Mouse (Mus musculus) layer of hippocampus, postnatal 36 days (tissue): ENCODE measurements at regions not wholly inside any gene's neighbourhood (a gene's known extent, or its start where the extent isn't known, plus 50 kb on each side); places are given as distances from the start of the nearest gene placed in this dataset.
"Not testable (repeated sequence)": the region's sequence is repeated elsewhere in the genome, so short reads cannot be mapped to it uniquely, and the experiment has no call there.

Experiments used
- DNase-seq, 2 experiments: peaks; one replicate each; pipeline ENCODE4 v3.0.0; 2022

- no peak for DNase-seq
Measured at GRCm38 (mm10) chr13:85035903-85036302, 153.3 kb upstream of the Ccnh start.

- DNase-seq, result no peak
Measured at GRCm38 (mm10) chr13:85036830-85037229, 152.4 kb upstream of the Ccnh start.

- no peak for DNase-seq
Measured at GRCm38 (mm10) chr13:85066585-85067550, 122.3 kb upstream of the Ccnh start.

GRCm38 (mm10) chr13:85067551-85068283 lies 121.5 kb upstream of the Ccnh start:
- no peak for DNase-seq

- no peak for DNase-seq
Measured at GRCm38 (mm10) chr13:85068403-85068802, 120.8 kb upstream of the Ccnh start.

- peak; percentile 26 to 33 for DNase-seq
Measured at GRCm38 (mm10) chr13:85083335-85083734, 105.9 kb upstream of the Ccnh start.

- DNase-seq, result no peak
Measured at GRCm38 (mm10) chr13:85083742-85084141, 105.5 kb upstream of the Ccnh start.

GRCm38 (mm10) chr13:85096174-85096573 lies 93.0 kb upstream of the Ccnh start:
- DNase-seq, result no peak

- DNase-seq, result no peak
Measured at GRCm38 (mm10) chr13:85123309-85123708, 65.9 kb upstream of the Ccnh start.

- DNase-seq, result not testable (repeated sequence)
Measured at GRCm38 (mm10) chr13:85126573-85127547, 62.3 kb upstream of the Ccnh start.

- no peak for DNase-seq
Measured at GRCm38 (mm10) chr13:85127548-85127925, 61.7 kb upstream of the Ccnh start.
